Mouse (Mus musculus): ENCODE data around the gene Ten1.

Gene Ten1

GRCm38 (mm10) chr11:116241744-116242235 lies 43.1 kb downstream of the Ten1 start:
- no peak for DNase-seq

- DNase-seq, result no peak
Observed at GRCm38 (mm10) chr11:116244580-116244979, 45.9 kb downstream of the Ten1 start.

GRCm38 (mm10) chr11:116245616-116246015 lies 47.0 kb downstream of the Ten1 start:
- no peak for DNase-seq

- no peak for DNase-seq
Observed at GRCm38 (mm10) chr11:116247502-116248222, 49.0 kb downstream of the Ten1 start.

- no peak for DNase-seq
Observed at GRCm38 (mm10) chr11:116250898-116251297, 52.2 kb downstream of the Ten1 start.

- peak; percentile 45 for DNase-seq
Observed at GRCm38 (mm10) chr11:116253076-116253600, 54.5 kb downstream of the Ten1 start.

GRCm38 (mm10) chr11:116254627-116255026 lies 56.0 kb downstream of the Ten1 start:
- no peak for DNase-seq

GRCm38 (mm10) chr11:116255090-116255981 lies 56.7 kb downstream of the Ten1 start:
- no peak for DNase-seq

GRCm38 (mm10) chr11:116255982-116256675 lies 57.5 kb downstream of the Ten1 start:
- no peak for DNase-seq

GRCm38 (mm10) chr11:116259461-116259860 lies 60.8 kb downstream of the Ten1 start:
- peak; percentile 39 for DNase-seq

GRCm38 (mm10) chr11:116260259-116260658 lies 61.6 kb downstream of the Ten1 start:
- DNase-seq, result no peak
